Mouse (Mus musculus) kidney, adult 18-20 months (tissue): ENCODE results near the gene Ugt8a.

ENCODE experiments used
- DNase-seq: peaks from one replicate; pipeline ENCODE4 v3.0.0; 2021

Gene Ugt8a

DNA sequence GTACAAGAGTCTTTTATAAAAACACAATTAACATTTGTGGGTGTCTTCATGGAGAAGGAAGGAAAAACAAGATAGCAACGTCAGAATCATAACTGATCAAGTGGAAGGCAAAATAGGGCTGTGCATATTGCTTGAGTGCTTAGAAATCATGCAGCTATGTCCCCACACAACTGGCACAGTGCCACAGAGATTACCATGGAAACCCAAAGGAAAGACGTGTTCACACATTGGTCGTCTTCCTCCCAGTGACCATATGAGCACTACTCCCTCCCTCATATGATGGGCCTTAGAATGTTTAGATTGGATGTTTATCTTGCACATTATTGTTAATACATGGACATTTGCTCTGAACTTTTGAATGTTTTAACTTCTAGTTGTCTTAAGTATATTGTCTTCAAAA, 76.8 kb downstream of the Ugt8a start:
- DNase-seq, result no peak

DNA sequence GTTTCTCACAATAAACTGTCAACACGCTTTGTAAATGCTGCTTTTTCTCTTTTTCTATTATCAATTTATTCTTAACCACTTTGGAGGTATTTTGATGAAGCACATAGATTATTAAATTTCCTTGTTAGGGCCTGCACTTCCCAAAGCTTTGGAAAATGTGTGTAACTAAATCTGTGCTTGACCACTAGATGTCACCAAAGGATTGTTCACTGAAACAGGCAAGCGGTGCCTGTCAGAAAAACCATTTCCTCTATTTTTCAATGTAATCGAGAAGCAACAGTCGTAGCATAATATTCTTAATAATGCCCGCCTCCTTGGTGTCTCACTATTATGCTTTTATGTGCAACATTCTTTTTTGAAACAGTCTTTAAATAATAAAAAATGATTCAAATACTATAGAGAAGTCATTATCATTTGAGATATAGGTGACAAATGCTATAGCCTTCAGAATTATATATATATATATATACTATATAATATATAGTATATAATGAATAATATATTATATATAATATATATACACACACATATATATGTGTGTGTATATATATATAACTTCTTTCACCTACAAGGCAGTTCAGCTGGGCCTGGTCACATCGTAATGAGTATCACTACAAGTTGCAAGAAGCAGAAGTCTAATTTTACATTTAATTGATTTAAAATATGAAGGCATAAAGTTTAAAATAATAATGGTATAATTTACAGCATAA, 89.1 kb downstream of the Ugt8a start:
- no peak for DNase-seq

DNA sequence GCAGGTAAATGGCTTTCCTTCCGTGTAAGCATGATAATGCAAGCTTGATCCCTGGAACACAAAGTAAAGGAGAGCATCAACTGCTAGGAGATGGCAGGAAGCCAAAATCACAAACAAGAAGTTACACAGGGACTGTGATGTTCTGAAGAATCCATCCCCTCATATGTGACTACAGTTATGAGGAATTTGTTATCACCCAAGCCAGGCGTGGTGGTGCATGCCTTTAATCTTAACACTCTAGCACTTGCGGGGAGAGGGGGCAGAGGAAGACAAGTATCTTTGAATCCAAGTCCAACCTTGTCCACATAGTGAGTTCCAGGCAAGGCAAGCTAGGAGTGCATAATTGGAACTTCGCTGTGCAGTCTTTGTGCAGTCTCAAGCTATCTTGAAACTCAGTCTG, 110.4 kb downstream of the Ugt8a start:
- DNase-seq, result no peak

DNA sequence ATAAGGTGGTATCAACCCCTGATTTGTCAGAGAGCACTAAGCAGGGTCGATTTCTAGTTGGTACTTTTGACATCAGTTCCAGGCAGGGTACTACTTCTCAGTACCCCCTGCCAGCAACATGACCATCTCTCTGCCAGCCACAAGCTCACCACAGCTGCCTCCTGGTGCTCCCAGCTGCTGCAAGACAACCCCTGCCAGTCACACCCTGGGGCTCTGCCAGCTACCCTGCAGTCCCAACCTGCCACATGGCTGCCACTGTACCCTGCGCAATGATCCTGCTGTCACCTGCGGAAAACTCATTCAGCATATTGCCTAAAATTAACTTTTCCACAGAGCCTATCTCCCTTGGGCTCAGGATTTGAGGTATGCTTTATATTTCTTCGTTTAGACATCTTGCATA, 111.2 kb downstream of the Ugt8a start:
- no peak for DNase-seq

DNA sequence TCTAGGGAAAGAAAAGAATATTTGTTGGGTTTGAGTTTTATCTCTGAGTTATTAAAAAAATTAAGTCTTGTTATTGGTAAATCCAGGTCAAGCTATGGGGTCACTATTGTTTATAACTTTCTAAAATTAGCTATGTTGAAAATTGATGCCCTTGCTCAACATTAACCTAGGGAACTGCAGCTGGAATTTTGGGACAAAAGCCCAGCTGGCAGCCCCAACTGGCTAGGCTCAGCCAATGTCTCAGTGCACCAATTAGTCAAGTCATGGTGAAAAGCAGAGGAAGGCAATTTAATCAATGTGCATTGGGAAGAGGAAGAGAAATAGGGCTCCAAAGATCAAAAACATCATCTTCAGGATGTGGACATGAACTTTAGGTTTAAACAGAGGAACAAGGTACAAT, 118.7 kb downstream of the Ugt8a start:
- DNase-seq, result no peak
